Mouse (Mus musculus) spleen, adult 2 months (tissue): ENCODE measurements around the gene Lama5.

Source experiments
- CTCF ChIP-seq: fragments of 200-500 bp; IDR thresholded peaks from 2 replicates; pipeline ENCODE4 v1.5.1; 2011; ENCODE audit warnings: mild to moderate bottlenecking, inconsistent platforms; ENCODE audit not compliant: insufficient read depth, insufficient read length, insufficient replicate concordance; ENCODE audit errors: extremely low read depth
- POLR2A ChIP-seq: fragments of 200-500 bp; IDR thresholded peaks from 2 replicates; pipeline ENCODE4 v1.6.1; 2011; ENCODE audit warnings: low read depth, low read length, inconsistent platforms

- no peak for TF ChIP-seq CTCF
- no peak for TF ChIP-seq POLR2A
These were observed 10.8 kb upstream of the Lama5 start for GRCm38 (mm10) chr2:180236500-180236899.
